Mouse (Mus musculus): ENCODE data around the gene Crat.
A peak's percentile ranks its signal among the peaks of the same experiment; 100 is the strongest.

Crat gene

DNA sequence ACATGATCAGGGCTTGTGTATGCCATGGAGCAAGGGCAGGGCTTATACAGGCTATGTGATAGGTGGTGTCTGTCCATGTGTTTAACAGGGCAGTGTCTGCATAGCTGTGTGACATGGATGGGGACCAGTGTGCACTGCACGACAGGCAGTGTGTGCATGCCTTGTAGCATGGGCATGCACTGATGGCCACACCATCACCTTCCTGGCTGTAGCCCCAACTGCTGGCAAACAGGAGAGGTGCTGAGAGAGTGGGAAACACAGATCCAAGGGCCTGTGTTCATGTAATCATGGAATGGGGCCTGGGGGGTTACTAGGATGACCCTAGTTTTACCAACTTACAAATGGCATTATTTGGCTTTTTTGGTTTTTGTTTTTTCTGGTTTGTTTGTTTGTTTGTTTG is 11.7 kb downstream of the Crat start:
- no peak for DNase-seq

DNA sequence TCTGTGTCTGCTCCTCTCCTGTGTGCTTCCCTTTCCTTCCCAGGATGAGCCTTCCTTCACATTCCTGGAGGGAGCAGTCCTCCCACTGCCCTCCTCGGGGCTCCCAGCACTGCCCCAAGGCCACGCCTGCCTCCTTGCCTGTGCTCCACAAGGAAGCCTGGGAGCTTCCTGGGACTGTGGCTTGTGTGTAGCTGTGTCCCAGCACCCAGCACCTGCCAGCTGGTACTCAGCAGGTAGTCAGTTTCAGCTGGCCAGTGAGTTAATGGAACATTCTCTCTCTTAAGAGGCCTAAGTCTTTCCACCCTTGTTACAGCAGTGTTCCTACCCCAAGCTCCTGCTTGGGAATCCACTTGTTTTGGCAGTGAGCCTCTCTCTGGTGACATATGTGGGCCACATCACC is 12.8 kb downstream of the Crat start:
- DNase-seq, result no peak

DNA sequence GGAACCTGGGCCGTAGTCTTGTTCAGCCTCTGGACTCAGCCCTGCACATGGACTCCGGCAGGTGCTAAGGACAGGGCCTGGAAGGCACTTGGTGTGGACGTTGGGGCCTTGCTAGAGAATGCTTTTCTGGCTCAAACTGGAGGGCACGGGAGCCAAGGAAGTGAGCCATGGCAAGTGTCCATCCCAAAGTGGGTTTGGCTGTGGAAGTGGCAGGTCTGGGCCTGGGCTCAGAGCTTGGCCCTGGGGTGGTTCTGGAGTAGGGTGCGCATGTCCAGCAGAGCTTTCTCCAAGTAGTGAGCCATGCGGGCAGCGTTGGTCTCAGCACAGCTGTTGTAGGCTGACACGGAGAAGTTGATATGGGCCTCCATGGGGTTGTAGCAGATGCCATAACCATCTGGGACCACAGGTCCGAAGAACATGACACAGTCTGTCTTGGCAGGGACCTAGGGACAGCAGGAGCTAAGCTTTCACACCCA is 13.2 kb downstream of the Crat start:
- DNase-seq, result no peak

GRCm38 (mm10) chr2:30401581-30401980 is 14.0 kb downstream of the Crat start:
- DNase-seq, result no peak

GRCm38 (mm10) chr2:30399191-30400171 is 16.1 kb downstream of the Crat start:
- no peak for DNase-seq

- DNase-seq, result no peak
These were observed 17.6 kb downstream of the Crat start for GRCm38 (mm10) chr2:30397986-30398512.

DNA sequence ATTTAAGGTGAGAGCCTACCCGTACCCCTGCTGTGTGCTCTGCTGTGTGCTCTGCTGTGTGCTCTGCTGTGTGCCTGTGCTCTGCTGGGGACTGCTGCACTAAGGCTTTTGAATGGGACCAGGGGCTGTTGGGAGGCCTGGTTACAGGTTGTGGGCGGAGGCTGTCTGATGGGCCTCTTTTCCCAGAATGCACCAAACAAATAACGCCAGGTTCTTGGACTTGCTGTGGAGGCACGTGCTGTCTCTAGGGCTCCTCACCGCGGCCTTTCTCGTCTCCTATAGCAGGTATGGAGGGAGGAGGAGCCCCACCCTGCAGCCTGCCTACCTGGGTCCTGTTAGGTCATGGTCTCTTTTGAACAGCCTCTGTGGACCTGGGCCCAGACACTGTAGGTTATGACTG is 19.4 kb downstream of the Crat start:
- no peak for DNase-seq

DNA sequence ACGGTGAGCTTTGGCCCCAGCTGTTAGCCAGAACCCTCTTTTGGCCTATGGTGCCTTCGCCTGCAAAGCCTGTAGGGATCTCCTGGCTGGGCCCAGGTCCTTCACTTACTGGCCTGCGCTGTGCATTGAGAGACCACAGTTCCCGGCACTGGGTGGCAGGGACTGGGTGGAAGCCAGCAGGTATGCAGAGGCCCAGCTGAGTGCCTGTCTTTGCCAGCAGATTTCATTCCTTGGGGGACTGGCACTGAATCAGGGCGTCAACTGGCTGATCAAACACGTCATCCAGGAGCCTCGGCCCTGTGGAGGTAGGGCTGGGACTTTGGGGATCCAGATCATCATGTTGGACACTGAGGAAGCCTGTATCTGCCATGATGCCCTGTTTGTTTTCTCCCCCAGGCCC is 19.9 kb downstream of the Crat start:
- no peak for DNase-seq

GRCm38 (mm10) chr2:30393370-30393656 is 22.3 kb downstream of the Crat start:
- no peak for DNase-seq

DNA sequence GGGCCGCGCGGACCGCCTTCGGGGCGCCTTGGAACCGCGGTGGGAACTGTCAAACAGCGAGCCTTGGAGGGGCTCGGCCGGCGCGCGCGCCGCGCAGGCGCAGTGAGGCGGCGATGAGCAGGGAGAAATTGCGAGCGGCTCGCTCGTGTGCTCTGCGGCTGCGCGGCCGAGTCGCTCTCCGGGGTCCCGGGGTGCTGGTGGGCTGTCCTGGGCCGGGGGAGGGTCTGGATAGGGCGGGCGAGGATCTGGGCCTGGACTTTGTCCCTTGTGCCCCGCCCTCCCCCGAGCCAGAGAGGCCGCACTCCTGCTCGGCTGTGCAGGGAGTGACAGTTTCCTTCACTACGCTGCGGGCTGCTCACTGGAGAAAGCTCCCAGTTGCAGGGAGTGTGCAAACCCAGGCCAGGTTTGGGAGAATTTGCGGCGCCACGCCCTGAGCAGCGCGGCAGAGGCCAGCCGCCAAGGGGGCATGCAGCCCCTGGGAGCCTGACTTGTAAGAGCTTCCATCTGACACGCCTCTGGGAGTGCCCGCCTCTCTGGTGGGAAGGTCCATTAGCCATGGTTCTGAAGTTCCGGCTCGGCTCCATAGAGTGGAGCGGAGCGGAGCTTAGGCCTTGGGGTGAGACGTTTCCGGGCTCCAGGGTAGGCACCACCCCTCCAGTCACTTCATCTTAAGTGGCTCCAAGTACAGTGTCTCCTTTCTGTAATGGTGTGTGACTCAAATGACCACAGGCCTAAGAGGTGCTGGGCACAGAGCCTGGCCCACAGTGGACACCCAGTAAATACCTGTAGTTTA is 22.8 kb downstream of the Crat start:
- no peak for DNase-seq

DNA sequence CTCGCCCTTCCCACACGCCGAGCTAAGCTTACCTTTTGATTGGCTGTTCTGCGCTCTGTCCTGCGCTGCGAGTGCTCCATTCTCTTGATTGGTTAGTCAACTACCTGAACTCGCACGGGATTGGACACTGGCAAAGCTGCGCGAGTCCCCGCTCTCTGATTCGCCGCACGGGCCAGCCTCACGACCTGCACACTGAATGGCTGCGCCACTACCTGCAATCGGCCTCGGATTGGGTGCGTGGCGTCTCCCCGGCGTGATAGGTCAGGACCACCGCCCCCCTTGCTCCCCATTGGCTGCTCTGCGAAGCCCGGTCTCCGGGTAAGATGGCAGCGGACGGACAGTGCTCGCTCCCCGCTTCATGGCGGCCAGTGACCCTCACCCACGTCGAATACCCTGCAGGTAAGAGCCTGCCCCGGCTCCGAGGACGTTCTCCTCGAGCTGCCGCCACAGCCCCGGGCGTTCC is 23.5 kb downstream of the Crat start, which contains the start of gene Dolpp1:
Gene Dolpp1 (plus strand): TSS at position 141 of the 463 bp plus-strand sequence.
- peak; percentile 95 for DNase-seq

- DNase-seq, result no peak
These were observed 26.6 kb downstream of the Crat start for GRCm38 (mm10) chr2:30389000-30389399.

DNA sequence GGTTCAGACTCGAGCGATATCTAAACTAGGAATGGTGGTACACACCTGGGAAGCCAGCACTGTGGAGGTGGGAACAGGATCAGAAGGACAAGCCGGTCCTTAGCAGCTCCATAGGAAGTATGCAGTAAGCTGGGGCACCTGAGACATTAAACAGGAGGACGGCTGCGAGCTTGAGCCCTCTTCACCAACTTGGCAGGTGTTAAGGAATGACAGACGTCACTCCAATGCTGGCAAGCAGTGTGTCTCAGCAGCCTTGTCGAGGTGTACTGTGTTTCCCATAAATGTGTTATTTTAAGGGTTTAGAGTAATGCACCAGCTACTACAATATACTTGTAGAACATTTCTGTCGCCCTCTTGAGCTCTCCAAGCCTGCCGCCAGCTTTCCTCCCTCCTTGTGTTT is 28.7 kb downstream of the Crat start:
- no peak for DNase-seq

- DNase-seq, result no peak
These were observed 30.0 kb downstream of the Crat start for GRCm38 (mm10) chr2:30385591-30385990.

DNA sequence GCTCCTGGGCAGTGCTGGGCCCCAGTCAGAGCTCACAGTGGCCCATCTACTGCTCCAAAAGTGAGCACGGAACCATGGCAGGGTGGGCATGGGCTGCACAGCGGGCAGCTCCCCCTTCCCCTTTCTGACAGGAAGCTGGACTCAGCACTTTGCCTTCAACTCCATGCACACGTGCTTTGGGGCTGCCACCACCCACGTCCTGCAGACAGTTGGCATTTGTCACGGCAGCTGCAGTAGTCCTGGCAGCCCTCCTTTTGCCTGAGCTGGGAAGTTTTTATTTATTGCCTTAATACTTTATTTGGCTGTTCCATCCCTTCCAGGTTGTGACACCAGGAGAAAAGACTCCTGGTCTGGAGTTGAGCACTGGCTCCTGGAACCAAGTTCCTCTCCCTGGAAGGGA is 30.8 kb downstream of the Crat start:
- no peak for DNase-seq

DNA sequence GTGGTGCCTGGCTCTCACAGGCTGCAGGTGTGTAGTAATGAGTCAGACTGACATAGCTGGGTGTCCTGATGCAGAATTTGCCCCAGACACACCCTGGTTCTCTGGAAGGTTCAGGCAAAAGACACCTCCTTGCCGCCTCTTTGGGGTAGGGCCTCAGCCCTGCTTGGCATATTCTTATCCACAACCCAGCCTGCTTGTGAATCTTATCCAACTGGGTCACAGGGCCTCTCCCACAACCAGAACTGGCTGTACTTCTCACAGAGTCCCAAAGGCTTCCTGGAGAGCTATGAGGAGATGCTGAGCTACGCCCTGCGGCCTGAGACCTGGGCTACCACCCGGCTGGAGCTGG is 34.3 kb downstream of the Crat start:
- no peak for DNase-seq

DNA sequence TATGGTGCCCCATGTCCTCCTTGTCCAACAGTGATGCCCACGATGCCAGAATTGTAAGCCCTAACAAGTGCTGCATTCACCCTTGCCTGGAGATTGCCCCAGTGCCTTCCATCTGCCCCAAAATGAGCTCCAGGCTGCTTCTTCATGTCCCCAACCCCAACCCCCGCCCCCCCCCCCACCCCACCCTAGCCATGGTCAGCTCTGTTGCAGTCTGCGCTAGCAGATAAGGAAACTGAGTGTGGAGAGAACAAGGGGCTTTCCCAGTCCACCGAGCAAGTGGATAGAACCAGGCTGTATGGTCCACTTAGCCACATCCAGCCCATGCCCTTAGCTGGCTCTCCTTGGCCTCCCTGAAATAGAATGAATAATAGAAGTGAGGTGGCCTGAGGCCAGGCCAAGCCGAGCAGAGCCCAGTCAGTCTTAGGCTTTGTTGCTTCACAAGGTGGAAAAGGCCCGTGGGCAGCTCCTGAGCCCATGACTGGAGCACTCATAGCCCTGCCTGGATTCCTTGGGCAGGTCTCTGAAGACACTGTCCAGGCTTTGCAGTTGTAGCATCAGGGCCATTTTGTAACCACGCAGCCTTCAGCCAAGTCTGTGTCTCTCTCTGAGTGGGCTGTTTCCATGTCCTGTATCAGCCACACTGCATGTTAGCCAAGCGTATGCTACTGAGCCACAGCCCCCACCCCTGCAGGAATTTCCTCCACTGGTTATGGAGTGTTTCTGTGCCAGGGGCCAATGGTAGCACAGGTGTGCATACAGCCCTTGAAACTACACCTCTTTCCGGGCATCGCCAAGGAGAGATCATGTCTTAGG is 34.8 kb downstream of the Crat start:
- no peak for DNase-seq

DNA sequence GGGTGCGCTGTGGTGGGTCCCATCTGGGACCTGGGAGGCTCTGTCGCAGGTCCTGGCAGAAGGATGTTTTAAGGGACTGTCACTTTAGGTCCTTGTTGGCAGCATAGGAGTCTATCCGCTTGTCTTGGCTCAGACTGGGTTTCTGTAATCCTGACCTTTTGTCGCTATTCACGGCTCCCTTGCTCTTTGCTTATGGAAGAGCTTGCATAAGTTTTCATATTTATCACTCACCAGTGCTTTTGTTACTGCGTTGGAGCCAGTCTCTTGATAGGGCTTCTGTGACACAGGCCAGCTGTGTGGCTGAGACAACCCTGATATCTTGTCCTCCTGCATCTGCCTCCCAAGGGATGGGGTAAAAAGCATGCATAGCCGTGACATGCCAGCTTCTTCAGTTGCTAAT is 36.3 kb downstream of the Crat start:
- no peak for DNase-seq

DNA sequence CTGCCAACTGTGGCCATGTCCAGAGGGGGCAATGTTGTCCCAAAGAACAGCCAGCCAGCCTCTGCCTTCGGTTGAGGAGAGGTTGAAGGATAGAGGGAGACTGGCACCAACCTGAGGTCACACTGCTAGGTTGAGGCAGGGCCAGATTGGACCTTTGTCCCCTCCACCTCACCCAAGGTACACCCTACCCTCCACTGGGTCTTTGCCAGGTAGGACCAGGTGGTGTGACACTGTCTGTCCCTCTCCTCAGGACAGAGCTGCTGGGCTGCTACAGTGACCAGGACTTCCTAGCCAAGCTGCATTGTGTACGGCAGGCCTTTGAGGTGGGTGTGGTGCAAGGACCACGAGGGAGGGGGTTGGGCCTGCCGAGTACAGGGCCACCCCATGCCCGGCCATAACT is 37.9 kb downstream of the Crat start:
- DNase-seq, result no peak

- no peak for DNase-seq
These were observed 39.7 kb downstream of the Crat start for GRCm38 (mm10) chr2:30375893-30376292.

DNA sequence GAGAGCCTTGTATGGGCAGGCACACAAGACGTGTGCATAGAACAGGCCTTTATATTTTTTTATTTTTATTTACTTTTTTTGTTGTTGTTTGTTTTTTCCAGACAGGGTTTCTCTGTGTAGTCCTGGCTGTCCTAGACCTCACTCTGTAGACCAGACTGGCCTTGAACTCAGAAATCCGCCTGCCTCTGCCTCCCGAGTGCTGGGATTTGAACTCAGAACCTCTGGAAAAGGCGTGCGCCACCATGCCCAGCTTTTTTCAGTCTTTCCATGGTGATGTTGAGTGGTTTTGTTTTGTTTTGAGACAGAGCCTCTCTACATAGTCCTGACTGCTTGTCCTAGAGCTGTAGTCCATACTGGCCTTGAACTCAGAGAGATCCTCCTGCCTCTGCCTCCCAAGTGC is 42.9 kb downstream of the Crat start:
- DNase-seq, result no peak

GRCm38 (mm10) chr2:30371544-30371943 is 44.1 kb downstream of the Crat start:
- no peak for DNase-seq

DNA sequence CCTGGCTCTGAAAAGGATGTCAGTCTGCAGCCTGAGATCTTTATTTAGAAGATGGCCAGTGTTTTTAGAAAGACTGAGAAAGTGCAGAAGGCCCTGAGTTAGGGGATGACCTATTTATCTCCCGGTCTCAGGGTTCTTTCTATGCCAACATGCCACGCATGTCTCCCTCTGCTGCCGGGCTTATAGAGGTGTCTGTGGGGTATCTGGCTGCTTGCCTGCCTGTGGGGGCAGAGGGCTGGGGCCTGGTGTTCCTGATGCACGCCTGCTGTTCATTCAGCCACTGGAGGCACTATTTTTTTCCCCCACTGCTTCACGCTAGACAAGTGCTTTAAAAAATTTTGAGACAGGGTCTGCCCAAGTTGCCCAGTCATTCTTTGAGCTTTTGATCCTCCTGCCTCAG is 49.4 kb downstream of the Crat start:
- DNase-seq, result no peak
